Mouse (Mus musculus): ENCODE data around the gene Zfp747. TPM values are rescaled to one million over a fixed set of nuclear protein-coding genes. Genes with fewer than 3 reads are reported as not detected.
"Not testable (repeated sequence)": the region's sequence is repeated elsewhere in the genome, so short reads cannot be mapped to it uniquely, and the experiment has no call there.

The Zfp747 gene
- polyA plus RNA-seq, 1 experiment from 2014 or later, result 1.8 TPM

GRCm38 (mm10) chr7:127345512-127346325 is 30.1 kb downstream of the Zfp747 start, which contains the start of gene Zfp768:
Gene Zfp768, minus strand, starts transcription at chr7:127345589.
- peaks cover 6% of the 10 kb centered on the region; the same call in 1 of the 2 replicates for H3K27me3 ChIP-seq
- peaks cover 51% of the 10 kb centered on the region for H3K4me1 ChIP-seq (replicated peaks)
- WGBS (ENCODE audit: insufficient replicate concordance), result under 1% methylated on average over 75 of the region's 76 CpGs
- H3K9ac ChIP-seq, result peak within 1 kb of the TSS; percentile 72
- peak within 1 kb of the TSS; percentile 81 for H3K27ac ChIP-seq (replicated peaks)
- H3K4me3 ChIP-seq (replicated peaks), result peak within 1 kb of the TSS; percentile 82
- peaks cover 15% of the 10 kb centered on the region; the same call in 1 of the 2 replicates for H3K36me3 ChIP-seq (replicated peaks)
- ATAC-seq (ENCODE audit: insufficient read depth), result peak; percentile 82
- H3K9me3 ChIP-seq (replicated peaks), result no peaks in the 10 kb centered on the region
- peak within 1 kb of the TSS; percentile 99 for H3K4me2 ChIP-seq

DNA sequence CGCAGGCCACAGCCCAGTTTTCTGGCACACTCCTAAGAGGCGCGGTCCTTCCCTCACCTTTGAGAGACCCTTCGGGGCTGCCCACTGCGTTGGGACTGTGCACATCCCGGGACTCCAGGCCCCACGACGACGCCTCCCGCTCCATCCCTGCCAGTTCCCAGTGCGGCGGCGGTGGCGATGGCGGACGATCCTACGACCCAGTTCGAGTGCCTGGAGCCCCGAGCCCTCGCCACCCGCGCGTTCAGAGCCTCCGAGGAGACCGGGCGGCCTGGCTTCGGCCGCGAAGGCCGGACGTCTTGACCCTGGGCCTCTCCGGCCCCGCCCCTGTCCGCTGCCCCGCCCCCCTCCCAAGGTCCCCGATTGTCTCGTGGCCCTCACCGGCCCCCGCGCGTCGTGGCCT is 30.8 kb downstream of the Zfp747 start:
- Histone ChIP-seq H3K4me1 (replicated peaks) (peaks cover 51% of the 10 kb centered on the region), H3K36me3 (replicated peaks) (peaks cover 15% of the 10 kb centered on the region; the same call in 1 of the 2 replicates), H3K27ac (replicated peaks) (peak overlapping the region; percentile 81), H3K9ac (peak overlapping the region; percentile 72), H3K4me3 (replicated peaks) (peak overlapping the region; percentile 82), H3K27me3 (peaks cover 6% of the 10 kb centered on the region; the same call in 1 of the 2 replicates), H3K9me3 (replicated peaks) (no peaks in the 10 kb centered on the region), H3K4me2 (peak overlapping the region; percentile 99)
- peak; percentile 39 for ATAC-seq (ENCODE audit: insufficient read depth)
- WGBS (ENCODE audit: insufficient replicate concordance), result under 1% methylated on average over 42 of the region's 42 CpGs

GRCm38 (mm10) chr7:127344371-127344770 is 31.5 kb downstream of the Zfp747 start:
- WGBS (ENCODE audit: insufficient replicate concordance), result 85% methylated on average over 8 of the region's 8 CpGs
- Histone ChIP-seq H3K4me2 (peak overlapping the region; percentile 99), H3K9me3 (replicated peaks) (no peaks in the 10 kb centered on the region), H3K9ac (no peak overlapping the region; the same call in 1 of the 2 replicates), H3K36me3 (replicated peaks) (peaks cover 15% of the 10 kb centered on the region; the same call in 1 of the 2 replicates), H3K4me3 (replicated peaks) (peak overlapping the region; percentile 82), H3K4me1 (replicated peaks) (peaks cover 51% of the 10 kb centered on the region), H3K27ac (replicated peaks) (no peak overlapping the region), H3K27me3 (peaks cover 6% of the 10 kb centered on the region; the same call in 1 of the 2 replicates)
- ATAC-seq (ENCODE audit: insufficient read depth), result no peak

DNA sequence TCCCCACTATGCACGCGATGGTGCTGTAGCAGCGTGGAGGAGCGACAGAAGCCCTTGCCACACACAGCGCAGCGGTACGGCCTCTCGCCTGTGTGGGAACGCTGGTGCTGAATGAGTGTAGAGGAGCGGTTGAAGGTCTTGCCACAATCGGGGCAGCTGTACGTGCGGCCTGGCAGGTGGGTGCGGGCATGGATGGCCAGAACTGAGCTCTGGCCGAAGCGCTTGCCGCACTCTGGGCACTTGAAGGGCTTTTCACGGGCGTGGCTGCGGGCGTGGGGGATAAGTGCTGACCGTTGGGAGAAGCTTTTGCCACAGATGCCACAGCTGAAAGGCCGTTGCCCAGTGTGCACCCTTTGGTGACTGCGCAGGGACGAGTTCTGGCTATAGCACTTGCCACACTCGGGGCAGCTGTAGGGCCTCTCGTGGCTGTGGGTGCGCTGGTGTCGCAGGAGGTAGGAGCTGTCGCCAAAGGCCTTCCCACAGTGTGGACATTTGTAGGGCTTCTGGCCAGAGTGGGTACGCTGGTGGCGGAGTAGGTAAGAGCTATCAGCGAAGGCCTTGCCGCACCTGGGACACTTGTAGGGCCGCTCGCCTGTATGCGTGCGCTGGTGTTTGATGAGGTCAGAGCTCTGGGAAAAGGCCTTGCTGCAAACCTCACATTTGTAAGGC is 32.4 kb downstream of the Zfp747 start:
- Histone ChIP-seq H3K9me3 (replicated peaks) (no peaks in the 10 kb centered on the region), H3K4me2 (no peak overlapping the region), H3K9ac (no peak overlapping the region), H3K4me1 (replicated peaks) (peaks cover 51% of the 10 kb centered on the region), H3K4me3 (replicated peaks) (no peak overlapping the region), H3K27ac (replicated peaks) (no peak overlapping the region), H3K27me3 (peaks cover 6% of the 10 kb centered on the region; the same call in 1 of the 2 replicates), H3K36me3 (replicated peaks) (peaks cover 15% of the 10 kb centered on the region; the same call in 1 of the 2 replicates)
- WGBS (ENCODE audit: insufficient replicate concordance), result 84% methylated on average over 38 of the region's 38 CpGs
- no peak for ATAC-seq (ENCODE audit: insufficient read depth)

DNA sequence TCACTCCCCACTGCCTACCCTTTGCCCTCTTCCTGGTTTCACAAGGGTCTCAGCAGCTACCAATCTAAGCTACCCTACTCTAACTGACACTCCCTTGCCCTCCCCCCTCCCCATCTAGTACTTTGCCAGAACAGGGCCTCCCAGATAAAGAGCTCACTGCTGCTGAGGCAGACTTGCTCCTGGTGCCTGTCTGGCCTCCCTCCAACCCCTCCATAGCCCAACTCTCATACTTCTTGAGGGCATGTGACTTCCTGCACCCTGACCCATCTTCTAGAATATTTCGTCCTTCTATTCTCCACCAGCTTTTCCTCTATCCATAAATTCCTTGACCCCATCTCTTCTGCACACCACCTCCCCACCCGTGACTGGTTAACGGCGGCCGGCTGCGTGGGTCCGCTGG is 33.0 kb downstream of the Zfp747 start:
- WGBS (ENCODE audit: insufficient replicate concordance), result 87% methylated on average over 7 of the region's 7 CpGs
- Histone ChIP-seq H3K4me3 (replicated peaks) (no peak overlapping the region), H3K27ac (replicated peaks) (no peak overlapping the region), H3K9me3 (replicated peaks) (no peaks in the 10 kb centered on the region), H3K4me1 (replicated peaks) (peaks cover 51% of the 10 kb centered on the region), H3K36me3 (replicated peaks) (peaks cover 15% of the 10 kb centered on the region; the same call in 1 of the 2 replicates), H3K4me2 (no peak overlapping the region), H3K9ac (no peak overlapping the region), H3K27me3 (peaks cover 6% of the 10 kb centered on the region; the same call in 1 of the 2 replicates)
- ATAC-seq (ENCODE audit: insufficient read depth), result no peak

GRCm38 (mm10) chr7:127342332-127342731 is 33.5 kb downstream of the Zfp747 start:
- Histone ChIP-seq H3K4me2 (no peak overlapping the region), H3K36me3 (replicated peaks) (peaks cover 15% of the 10 kb centered on the region; the same call in 1 of the 2 replicates), H3K27me3 (peaks cover 6% of the 10 kb centered on the region; the same call in 1 of the 2 replicates), H3K9ac (no peak overlapping the region), H3K4me1 (replicated peaks) (peaks cover 51% of the 10 kb centered on the region), H3K27ac (replicated peaks) (no peak overlapping the region), H3K9me3 (replicated peaks) (no peaks in the 10 kb centered on the region), H3K4me3 (replicated peaks) (no peak overlapping the region)
- WGBS (ENCODE audit: insufficient replicate concordance), result 46% methylated on average over 4 of the region's 4 CpGs
- ATAC-seq (ENCODE audit: insufficient read depth), result no peak

GRCm38 (mm10) chr7:127341861-127342260 is 34.0 kb downstream of the Zfp747 start:
- H3K4me2 ChIP-seq; H3K4me3 ChIP-seq (replicated peaks); ATAC-seq (ENCODE audit: insufficient read depth); H3K9ac ChIP-seq; H3K9me3 ChIP-seq (replicated peaks); H3K27ac ChIP-seq (replicated peaks); H3K27me3 ChIP-seq: not testable (repeated sequence)
- 65% methylated on average over 6 of the region's 6 CpGs for WGBS (ENCODE audit: insufficient replicate concordance)
- H3K36me3 ChIP-seq (replicated peaks), result peaks cover 15% of the 10 kb centered on the region; the same call in 1 of the 2 replicates
- peaks cover 48% of the 10 kb centered on the region for H3K4me1 ChIP-seq (replicated peaks)

- H3K9ac ChIP-seq, result no peak overlapping the region
- peaks cover 15% of the 10 kb centered on the region; the same call in 1 of the 2 replicates for H3K36me3 ChIP-seq (replicated peaks)
- no peak overlapping the region for H3K4me3 ChIP-seq (replicated peaks)
- no peak for ATAC-seq (ENCODE audit: insufficient read depth)
- H3K27me3 ChIP-seq, result no peaks in the 10 kb centered on the region; the same call in 1 of the 2 replicates
- H3K4me1 ChIP-seq (replicated peaks), result peaks cover 43% of the 10 kb centered on the region
- H3K27ac ChIP-seq (replicated peaks), result no peak overlapping the region
- no peaks in the 10 kb centered on the region for H3K9me3 ChIP-seq (replicated peaks)
- 81% methylated on average over 8 of the region's 8 CpGs for WGBS (ENCODE audit: insufficient replicate concordance)
- H3K4me2 ChIP-seq, result no peak overlapping the region
These were observed 34.5 kb downstream of the Zfp747 start for GRCm38 (mm10) chr7:127341356-127341755.

DNA sequence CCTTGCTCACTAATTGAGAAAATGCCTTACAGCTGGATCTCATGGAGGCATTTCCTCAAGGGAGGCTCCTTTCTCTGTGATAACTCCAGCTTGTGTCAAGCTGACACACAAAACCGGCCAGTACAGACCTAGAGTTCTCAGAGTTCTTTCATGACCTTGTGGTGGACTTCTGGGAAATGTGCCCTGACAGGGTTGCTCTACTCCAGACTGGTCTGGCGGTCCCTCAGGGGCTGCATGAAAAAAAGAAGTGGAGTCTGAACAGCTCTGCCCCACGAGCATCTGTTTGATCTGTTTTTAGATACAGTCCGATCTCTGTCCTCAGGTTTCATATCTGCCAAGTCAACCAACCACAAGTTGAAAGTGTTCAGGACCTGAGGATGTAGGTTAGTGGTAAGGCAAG is 38.2 kb downstream of the Zfp747 start:
- H3K27me3 ChIP-seq, result no peaks in the 10 kb centered on the region
- H3K4me2 ChIP-seq, result no peak overlapping the region
- 0 out of 2 replicates have a peak, but pooled peaks cover 8% of the 10 kb centered on the region for H3K4me1 ChIP-seq (replicated peaks)
- 0 out of 2 replicates have a peak, but pooled peaks cover 4% of the 10 kb centered on the region for H3K36me3 ChIP-seq (replicated peaks)
- 32% methylated on average over 4 of the region's 4 CpGs for WGBS (ENCODE audit: insufficient replicate concordance)
- no peaks in the 10 kb centered on the region for H3K9me3 ChIP-seq (replicated peaks)
- H3K9ac ChIP-seq, result no peak overlapping the region
- H3K27ac ChIP-seq (replicated peaks), result no peak overlapping the region
- ATAC-seq (ENCODE audit: insufficient read depth), result no peak
- H3K4me3 ChIP-seq (replicated peaks), result no peak overlapping the region

GRCm38 (mm10) chr7:127335604-127336003 is 40.2 kb downstream of the Zfp747 start:
- H3K27ac ChIP-seq (replicated peaks), result no peak overlapping the region
- no peaks in the 10 kb centered on the region for H3K36me3 ChIP-seq (replicated peaks)
- ATAC-seq (ENCODE audit: insufficient read depth), result no peak
- H3K4me2 ChIP-seq, result no peak overlapping the region
- WGBS (ENCODE audit: insufficient replicate concordance), result 71% methylated on average over 4 of the region's 4 CpGs
- H3K4me3 ChIP-seq (replicated peaks), result no peak overlapping the region
- no peaks in the 10 kb centered on the region for H3K4me1 ChIP-seq (replicated peaks)
- H3K9ac ChIP-seq, result no peak overlapping the region
- H3K27me3 ChIP-seq, result no peaks in the 10 kb centered on the region
- H3K9me3 ChIP-seq (replicated peaks), result no peaks in the 10 kb centered on the region

- no peak for ATAC-seq (ENCODE audit: insufficient read depth)
- Histone ChIP-seq H3K4me2 (no peak overlapping the region), H3K9ac (no peak overlapping the region), H3K4me1 (replicated peaks) (no peaks in the 10 kb centered on the region), H3K9me3 (replicated peaks) (no peaks in the 10 kb centered on the region), H3K36me3 (replicated peaks) (no peaks in the 10 kb centered on the region), H3K27me3 (no peaks in the 10 kb centered on the region), H3K4me3 (replicated peaks) (no peak overlapping the region), H3K27ac (replicated peaks) (no peak overlapping the region)
- WGBS (ENCODE audit: insufficient replicate concordance), result 68% methylated on average over 6 of the region's 6 CpGs
These were observed 42.6 kb downstream of the Zfp747 start for GRCm38 (mm10) chr7:127333240-127333639.

Data from liver, embryonic 15.5 days (tissue).